Mouse (Mus musculus) heart, embryonic 11.5 days (tissue): ENCODE measurements around the gene Ugcg. TPM values are rescaled to one million over a fixed set of nuclear protein-coding genes. Genes with fewer than 3 reads are reported as not detected.

Experiments used
- ATAC-seq: fragments of 200-750 bp; cut with Nextera tagmentation; replicated peaks from 2 replicates; pipeline ENCODE4 v1.8.0; 2017; ENCODE audit warnings: moderate library complexity; ENCODE audit not compliant: insufficient number of reproducible peaks, low FRiP score, low TSS enrichment
- H3K27ac ChIP-seq: fragments of 300-500 bp; sonication (generic); 2 replicates; pipeline ENCODE4 v1.5.1; 2014; ENCODE audit warnings: mild to moderate bottlenecking, low read depth, low read length
- H3K27me3 ChIP-seq: fragments of 300-500 bp; sonication (generic); 2 replicates; pipeline ENCODE4 v1.6.1; 2014; ENCODE audit warnings: mild to moderate bottlenecking, low read length, mixed read lengths; ENCODE audit not compliant: control insufficient read depth, insufficient read depth
- H3K36me3 ChIP-seq: fragments of 300-500 bp; sonication (generic); 2 replicates; pipeline ENCODE4 v1.6.1; 2014; ENCODE audit warnings: mild to moderate bottlenecking, low read length, moderate library complexity, mixed read lengths; ENCODE audit not compliant: control insufficient read depth, insufficient read depth
- H3K4me1 ChIP-seq: fragments of 300-500 bp; sonication (generic); 2 replicates; pipeline ENCODE4 v1.6.1; 2014; ENCODE audit warnings: low read length; ENCODE audit not compliant: control insufficient read depth, insufficient read depth
- H3K4me2 ChIP-seq: fragments of 300-500 bp; sonication (generic); 2 replicates; pipeline ENCODE4 v1.6.1; 2014; ENCODE audit warnings: mild to moderate bottlenecking, moderate library complexity
- H3K4me3 ChIP-seq: fragments of 300-500 bp; sonication (generic); 2 replicates; pipeline ENCODE4 v1.5.1; 2014; ENCODE audit warnings: low read depth, low read length
- H3K9ac ChIP-seq: fragments of 300-500 bp; sonication (generic); 2 replicates; pipeline ENCODE4 v1.6.1; 2014; ENCODE audit warnings: mild to moderate bottlenecking, low read depth, low read length, moderate library complexity
- H3K9me3 ChIP-seq: fragments of 300-500 bp; sonication (generic); replicated peaks from 2 replicates; pipeline ENCODE4 v1.6.1; 2016; ENCODE audit warnings: low read length; ENCODE audit not compliant: control insufficient read depth
- WGBS: fragments of 180-500 bp; shearing (Covaris S2); extraction: QIAGEN DNeasy Blood & Tissue Kit; methylation state at CpG from one replicate; pipeline ENCODE4 v1.1.7; 2014; ENCODE audit not compliant: insufficient replicate concordance; 5-methylcytosine and 5-hydroxymethylcytosine counted together
- polyA plus RNA-seq: library from polyadenylated mRNA; unstranded; fragments of >200 nt; fragmentation: Nextera tagmentation; extraction: Ambion mirVana; gene quantifications from 2 replicates; pipeline ENCODE4 v1.2.1, GENCODE M21; 2014

The Ugcg gene
- polyA plus RNA-seq, 1 experiment from 2014 or later: 14.8 TPM

DNA sequence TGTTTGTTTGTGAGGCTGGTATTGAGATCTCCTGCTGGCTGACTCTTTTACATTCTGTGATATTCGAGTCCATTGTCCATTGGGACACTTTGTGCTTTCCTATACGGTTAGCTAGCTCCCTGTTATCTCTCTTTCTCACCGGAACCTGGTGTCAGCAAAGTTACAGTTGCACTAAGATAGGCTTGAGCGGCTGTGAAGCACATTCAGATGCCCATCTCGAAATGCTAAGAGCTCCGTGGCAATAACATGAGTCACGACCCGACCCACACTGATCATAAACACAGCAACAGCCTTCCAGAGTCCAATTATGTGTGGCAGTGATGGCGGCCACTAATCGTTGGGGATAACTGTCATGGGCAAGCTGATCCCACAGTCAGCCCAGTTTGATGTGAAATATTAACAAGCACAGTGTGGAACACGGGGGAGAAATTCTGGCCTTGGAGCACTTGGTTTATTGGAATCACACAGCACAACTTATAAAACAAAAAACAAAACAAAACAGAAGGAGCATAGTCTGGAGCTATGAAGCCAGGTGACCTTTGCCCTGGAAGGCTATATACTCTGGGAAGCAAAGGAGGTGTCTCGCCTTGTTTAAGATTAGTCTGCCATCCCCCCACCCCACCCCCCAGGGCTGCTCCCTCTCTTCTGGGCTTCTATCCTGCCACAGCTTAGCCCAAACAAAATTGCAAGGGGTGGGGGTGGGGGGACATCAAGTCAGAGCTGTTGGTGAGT, 7.5 kb downstream of the Ugcg start:
- peak overlapping the region; percentile 27 for H3K4me2 ChIP-seq

DNA sequence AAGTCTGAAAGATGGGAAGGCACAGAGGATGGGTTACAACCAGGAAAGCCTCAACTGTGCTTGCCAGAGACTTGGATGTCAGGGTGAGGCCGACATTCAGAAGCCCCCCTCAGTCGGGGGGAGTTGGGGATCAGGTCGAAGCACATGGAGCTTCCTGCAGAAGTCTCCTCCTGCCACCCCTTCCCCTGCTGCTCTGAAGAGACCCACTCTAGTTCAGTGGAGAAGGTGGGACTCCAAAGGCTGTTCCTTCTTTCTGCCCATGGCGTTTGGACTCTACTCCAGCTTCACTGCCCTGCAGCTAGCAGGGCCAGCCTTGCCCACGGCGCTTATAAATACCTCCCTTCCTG, 8.0 kb downstream of the Ugcg start:
- ATAC-seq: no peak
- Histone ChIP-seq H3K27ac (no peak overlapping the region), H3K4me1 (peaks cover 29% of the 10 kb centered on the region), H3K27me3 (no peaks in the 10 kb centered on the region), H3K4me2 (peak overlapping the region; percentile 27), H3K36me3 (no peaks in the 10 kb centered on the region), H3K4me3 (no peak overlapping the region), H3K9me3 (no peaks in the 10 kb centered on the region), H3K9ac (no peak overlapping the region)
- 48% methylated on average over 6 of the region's 6 CpGs for WGBS

More for the DNA sequence above, 7.5 kb downstream of the Ugcg start:
- no peaks in the 10 kb centered on the region for H3K36me3 ChIP-seq
- H3K27ac ChIP-seq: peak overlapping the region; percentile 46
- peaks cover 29% of the 10 kb centered on the region for H3K4me1 ChIP-seq
- no peaks in the 10 kb centered on the region for H3K9me3 ChIP-seq
- H3K27me3 ChIP-seq: no peaks in the 10 kb centered on the region
- ATAC-seq: no peak; the same call in 1 of the 2 replicates
- H3K4me3 ChIP-seq: no peak overlapping the region; the same call in 1 of the 2 replicates
- no peak overlapping the region for H3K9ac ChIP-seq
- WGBS: 18% methylated on average over 12 of the region's 12 CpGs

- Histone ChIP-seq H3K9me3 (no peaks in the 10 kb centered on the region), H3K27ac (no peak overlapping the region), H3K4me1 (peaks cover 29% of the 10 kb centered on the region), H3K4me3 (no peak overlapping the region), H3K4me2 (no peak overlapping the region), H3K36me3 (no peaks in the 10 kb centered on the region), H3K27me3 (no peaks in the 10 kb centered on the region), H3K9ac (no peak overlapping the region)
- 88% methylated on average over 3 of the region's 3 CpGs for WGBS
- no peak for ATAC-seq
These were observed 8.4 kb downstream of the Ugcg start for GRCm38 (mm10) chr4:59197462-59197861.

- H3K4me2 ChIP-seq: peak overlapping the region; percentile 31
These were observed 10.3 kb downstream of the Ugcg start for GRCm38 (mm10) chr4:59199341-59199740.

DNA sequence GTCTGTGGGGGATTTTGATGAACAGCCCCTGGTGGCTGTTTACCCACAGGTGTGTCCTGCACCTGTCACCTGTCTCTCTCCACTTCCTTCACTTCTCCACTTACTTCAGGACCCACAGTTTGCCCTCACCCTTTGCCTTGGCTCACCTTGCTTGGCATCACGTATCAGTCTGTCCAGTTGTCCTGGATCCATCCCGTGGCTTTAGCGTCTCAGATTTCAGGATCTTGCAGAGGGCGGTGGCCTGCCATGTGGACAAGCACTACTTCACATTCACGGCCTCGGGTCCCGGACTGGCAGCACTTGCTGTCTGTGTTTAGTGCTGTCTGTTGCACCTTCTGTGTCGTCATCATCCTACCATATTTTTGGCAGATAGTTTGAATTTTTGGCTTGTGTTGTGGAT, 10.7 kb downstream of the Ugcg start:
- ATAC-seq: no peak

More at GRCm38 (mm10) chr4:59199341-59199740, 10.3 kb downstream of the Ugcg start:
- no peaks in the 10 kb centered on the region for H3K9me3 ChIP-seq
- H3K36me3 ChIP-seq: no peaks in the 10 kb centered on the region
- ATAC-seq: peak; percentile 75
- no peak overlapping the region for H3K4me3 ChIP-seq
- H3K27ac ChIP-seq: no peak overlapping the region; the same call in 1 of the 2 replicates
- H3K27me3 ChIP-seq: no peaks in the 10 kb centered on the region
- 15% methylated on average over 8 of the region's 8 CpGs for WGBS
- peaks cover 36% of the 10 kb centered on the region for H3K4me1 ChIP-seq
- H3K9ac ChIP-seq: no peak overlapping the region

GRCm38 (mm10) chr4:59200636-59201035, 11.6 kb downstream of the Ugcg start:
- Histone ChIP-seq H3K36me3 (no peaks in the 10 kb centered on the region), H3K4me1 (peaks cover 44% of the 10 kb centered on the region), H3K9ac (no peak overlapping the region), H3K9me3 (no peaks in the 10 kb centered on the region), H3K27me3 (no peaks in the 10 kb centered on the region), H3K4me2 (no peak overlapping the region), H3K27ac (no peak overlapping the region), H3K4me3 (no peak overlapping the region)
- no peak for ATAC-seq
- 80% methylated on average over 3 of the region's 3 CpGs for WGBS

More for the DNA sequence above, 10.7 kb downstream of the Ugcg start:
- no peaks in the 10 kb centered on the region for H3K9me3 ChIP-seq
- no peak overlapping the region; the same call in 1 of the 2 replicates for H3K27ac ChIP-seq
- no peaks in the 10 kb centered on the region for H3K27me3 ChIP-seq
- H3K9ac ChIP-seq: no peak overlapping the region
- peaks cover 40% of the 10 kb centered on the region for H3K4me1 ChIP-seq
- no peaks in the 10 kb centered on the region for H3K36me3 ChIP-seq
- H3K4me2 ChIP-seq: peak overlapping the region; percentile 31; the same call in 1 of the 2 replicates
- WGBS: 58% methylated on average over 8 of the region's 8 CpGs
- no peak overlapping the region for H3K4me3 ChIP-seq

GRCm38 (mm10) chr4:59204616-59205015, 15.6 kb downstream of the Ugcg start:
- ATAC-seq: no peak
- Histone ChIP-seq H3K27ac (no peak overlapping the region), H3K4me2 (no peak overlapping the region), H3K4me1 (peaks cover 32% of the 10 kb centered on the region), H3K9ac (no peak overlapping the region), H3K9me3 (no peaks in the 10 kb centered on the region), H3K27me3 (no peaks in the 10 kb centered on the region), H3K4me3 (no peak overlapping the region), H3K36me3 (no peaks in the 10 kb centered on the region; the same call in 1 of the 2 replicates)
- WGBS: 70% methylated on average over 4 of the region's 4 CpGs

DNA sequence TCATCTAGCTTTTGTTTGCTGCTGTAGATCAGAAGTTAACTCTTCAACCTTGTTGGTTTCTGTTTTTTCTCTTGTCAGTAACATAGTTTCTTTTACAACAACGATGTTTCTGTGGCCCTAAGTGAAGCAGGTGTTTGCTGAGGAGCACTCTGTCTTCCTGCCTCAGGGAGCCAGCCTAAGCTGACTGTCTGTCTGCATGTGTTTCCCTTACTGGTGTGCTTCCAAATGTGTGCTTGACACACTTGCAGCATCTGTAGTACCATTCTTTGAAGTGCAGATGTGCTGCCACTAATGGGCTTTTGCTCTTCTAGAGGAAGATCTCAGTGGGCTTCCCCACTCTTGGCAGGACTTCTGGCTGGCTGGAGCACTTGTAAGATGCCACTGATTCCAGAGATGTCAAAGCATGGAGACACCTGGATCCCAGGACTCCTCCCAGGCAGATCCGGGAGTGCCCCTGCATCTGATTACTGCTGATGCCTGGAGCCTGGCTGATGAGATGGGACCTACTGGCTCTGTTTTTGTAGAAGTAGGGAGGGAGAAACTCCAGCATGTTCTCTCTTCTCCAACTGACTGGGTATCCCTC, 16.8 kb downstream of the Ugcg start:
- H3K36me3 ChIP-seq: no peaks in the 10 kb centered on the region; the same call in 1 of the 2 replicates
- 43% methylated on average over 2 of the region's 2 CpGs for WGBS
- no peak overlapping the region for H3K4me2 ChIP-seq
- no peaks in the 10 kb centered on the region for H3K9me3 ChIP-seq
- no peak overlapping the region for H3K27ac ChIP-seq
- H3K27me3 ChIP-seq: no peaks in the 10 kb centered on the region
- H3K4me1 ChIP-seq: peaks cover 32% of the 10 kb centered on the region
- H3K9ac ChIP-seq: no peak overlapping the region
- H3K4me3 ChIP-seq: no peak overlapping the region
- no peak for ATAC-seq
